Mouse (Mus musculus) CH12F3 (cell line): ENCODE measurements around the gene Tlcd2.

Source experiments
- in situ Hi-C: fragments of 300-500 bp; cut with MboI; formaldehyde crosslinking; loops from 2 replicates; pipeline ENCODE4 v1.14.3; 2020; ENCODE audit warnings: low sequenced_read_pairs

Tlcd2 gene

GRCm38 (mm10) chr11:75465051-75465450 lies 3.5 kb downstream of the Tlcd2 start:
- in situ Hi-C loops = no loop called here

GRCm38 (mm10) chr11:75466731-75467505 lies 5.4 kb downstream of the Tlcd2 start:
- in situ Hi-C loops = no loop called here

GRCm38 (mm10) chr11:75467512-75468215 lies 6.1 kb downstream of the Tlcd2 start:
- in situ Hi-C loops = no loop called here

GRCm38 (mm10) chr11:75468410-75468809 lies 6.9 kb downstream of the Tlcd2 start:
- in situ Hi-C loops = no loop called here

GRCm38 (mm10) chr11:75469261-75469660 lies 7.7 kb downstream of the Tlcd2 start:
- in situ Hi-C loops = no loop called here

GRCm38 (mm10) chr11:75470675-75471074 lies 9.2 kb downstream of the Tlcd2 start:
- in situ Hi-C loops = no loop called here

- in situ Hi-C loops = no loop called here
Measured at GRCm38 (mm10) chr11:75472469-75473081, 11.1 kb downstream of the Tlcd2 start.

- in situ Hi-C loops = no loop called here
Measured at GRCm38 (mm10) chr11:75473376-75473775, 11.9 kb downstream of the Tlcd2 start.

GRCm38 (mm10) chr11:75486192-75486591 lies 24.7 kb downstream of the Tlcd2 start:
- in situ Hi-C loops = no loop called here

- in situ Hi-C loops = no loop called here
Measured at GRCm38 (mm10) chr11:75486601-75487285, 25.2 kb downstream of the Tlcd2 start, which contains the start of gene Prpf8. TSS of gene Prpf8 (plus strand) at chr11:75486816.

GRCm38 (mm10) chr11:75487496-75487895 lies 26.0 kb downstream of the Tlcd2 start:
- in situ Hi-C loops = no loop called here

GRCm38 (mm10) chr11:75494296-75495049 lies 33.0 kb downstream of the Tlcd2 start:
- in situ Hi-C loops = no loop called here

GRCm38 (mm10) chr11:75498126-75498525 lies 36.6 kb downstream of the Tlcd2 start:
- in situ Hi-C loops = no loop called here

GRCm38 (mm10) chr11:75508162-75508561 lies 46.6 kb downstream of the Tlcd2 start:
- in situ Hi-C loops = no loop called here

- in situ Hi-C loops = no loop called here
Measured at GRCm38 (mm10) chr11:75508904-75509303, 47.4 kb downstream of the Tlcd2 start.

GRCm38 (mm10) chr11:75509741-75510626 lies 48.5 kb downstream of the Tlcd2 start, which contains the start of gene Rilp:
TSS of gene Rilp (plus strand) at chr11:75510094.
- in situ Hi-C loops = no loop called here

- in situ Hi-C loops = no loop called here
Measured at GRCm38 (mm10) chr11:75510627-75510993, 49.1 kb downstream of the Tlcd2 start.

- in situ Hi-C loops = no loop called here
Measured at GRCm38 (mm10) chr11:75511213-75511612, 49.7 kb downstream of the Tlcd2 start.

GRCm38 (mm10) chr11:75512301-75513018 lies 50.9 kb downstream of the Tlcd2 start:
- in situ Hi-C loops = no loop called here
